ENCODE assay signal across 8 mouse cellular contexts in the genomic region with DNA sequence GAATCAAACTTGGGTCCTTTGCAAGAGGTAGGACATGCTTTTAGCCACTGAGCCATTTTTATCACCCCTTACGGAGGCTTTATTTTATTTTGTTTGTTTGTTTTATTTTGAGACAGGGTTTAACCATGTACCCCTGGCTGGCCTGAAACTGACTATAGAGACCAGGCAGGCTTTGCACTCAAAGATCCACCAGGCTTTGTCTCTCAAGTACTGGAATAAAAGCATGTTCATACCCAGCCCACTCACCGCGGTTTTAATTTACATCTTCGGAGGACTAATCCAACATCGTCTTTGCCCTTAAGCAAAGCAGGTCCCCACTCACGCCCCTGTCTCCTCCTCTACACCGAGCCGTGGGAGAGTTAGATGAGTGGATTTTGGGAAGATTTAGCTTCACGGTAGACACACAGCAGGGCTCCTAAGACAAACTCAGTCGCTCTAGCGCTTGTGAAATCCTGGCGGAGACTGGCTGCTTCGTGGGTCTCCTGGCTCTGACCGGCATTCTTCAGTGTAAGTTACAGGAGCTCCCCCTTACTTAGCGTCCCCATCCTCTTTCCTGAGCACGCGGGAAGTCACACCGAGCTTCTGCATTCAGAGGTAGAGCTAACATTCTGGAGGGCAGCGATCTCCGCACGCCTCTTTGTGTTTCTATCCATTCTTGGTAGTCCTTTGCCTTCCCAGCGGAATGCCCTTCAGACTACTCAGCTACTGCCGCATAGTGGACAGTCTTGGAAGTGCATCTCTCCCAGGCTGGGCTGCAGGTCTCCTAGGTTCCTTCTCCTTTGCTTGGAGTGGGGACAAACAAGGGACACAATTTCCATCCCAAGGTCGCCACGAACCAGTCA. TPM values are rescaled to one million over a fixed set of nuclear protein-coding genes. Genes with fewer than 3 reads are reported as not detected.
DNase-seq lines count a peak whose midpoint lies in the region; ATAC-seq and TF ChIP-seq lines count a peak whose summit lies in the region.

No protein-coding gene starts in this region.

- peak; percentile 69 to 87 for DNase-seq in heart, adult 2 months
- no peak for DNase-seq in heart, postnatal 25 days (ENCODE audit: low spot score)
- DNase-seq in gastrocnemius, postnatal 10 days: peak; percentile 85
- DNase-seq in midbrain, embryonic 14.5 days: peak; percentile 95
- peak in 1 of 2 experiments; percentile 60 for DNase-seq in spleen, adult 2 months (ENCODE audit: low read depth in 1 of 2, low spot score in 2 of 2)

- H3K36me3 ChIP-seq in heart, adult 2 months (ENCODE audit: control insufficient read depth, insufficient read depth, low read length): no peaks in the 10 kb centered on the region
- no peaks in the 10 kb centered on the region for H3K36me3 ChIP-seq in intestine, embryonic 15.5 days
- no peaks in the 10 kb centered on the region for H3K36me3 ChIP-seq in limb, embryonic 12.5 days
- no peaks in the 10 kb centered on the region for H3K36me3 ChIP-seq in midbrain, embryonic 14.5 days (ENCODE audit: control insufficient read depth, insufficient read depth, low read length)
- no peaks in the 10 kb centered on the region for H3K36me3 ChIP-seq in spleen, adult 2 months (ENCODE audit: control insufficient read depth, insufficient read depth, low read length)

- H3K4me2 ChIP-seq in intestine, embryonic 15.5 days (replicated peaks): peak overlapping the region; percentile 82
- H3K4me2 ChIP-seq in limb, embryonic 12.5 days: peak overlapping the region; percentile 65
- H3K4me2 ChIP-seq in midbrain, embryonic 14.5 days (ENCODE audit: low read length): peak overlapping the region; percentile 69

- no peaks in the 10 kb centered on the region for H3K9me3 ChIP-seq in intestine, embryonic 15.5 days
- H3K9me3 ChIP-seq in limb, embryonic 12.5 days: no peaks in the 10 kb centered on the region
- H3K9me3 ChIP-seq in midbrain, embryonic 14.5 days (ENCODE audit: control insufficient read depth, low read length): no peaks in the 10 kb centered on the region

- H3K4me1 ChIP-seq in heart, adult 2 months (ENCODE audit: control insufficient read depth, insufficient read depth, low read length): peaks cover 1% of the 10 kb centered on the region
- H3K4me1 ChIP-seq in intestine, embryonic 15.5 days (replicated peaks): peaks cover 4% of the 10 kb centered on the region
- H3K4me1 ChIP-seq in limb, embryonic 12.5 days (replicated peaks): peaks cover 24% of the 10 kb centered on the region
- H3K4me1 ChIP-seq in midbrain, embryonic 14.5 days (ENCODE audit: control insufficient read depth, insufficient read depth, low read length): peaks cover 16% of the 10 kb centered on the region; the same call in 1 of the 2 replicates
- H3K4me1 ChIP-seq in spleen, adult 2 months (ENCODE audit: control insufficient read depth, insufficient read depth, insufficient read length): no peaks in the 10 kb centered on the region

- 6% methylated on average over 25 of the region's 25 CpGs for WGBS in heart, adult 2 months
- WGBS in intestine, embryonic 15.5 days: 2% methylated on average over 25 of the region's 25 CpGs
- WGBS in limb, embryonic 12.5 days: 5% methylated on average over 25 of the region's 25 CpGs
- 3% methylated on average over 25 of the region's 25 CpGs for WGBS in midbrain, embryonic 14.5 days
- 9% methylated on average over 25 of the region's 25 CpGs for WGBS in spleen, adult 2 months

- peak; percentile 76; the same call in 1 of the 2 replicates for TF ChIP-seq EP300 in heart, adult 2 months (IDR thresholded peaks at IDR 0.05; ENCODE audit: insufficient read depth, low read depth, low read length)

- H3K4me3 ChIP-seq in heart, adult 2 months: peak overlapping the region; percentile 42
- peak overlapping the region; percentile 46 for H3K4me3 ChIP-seq in intestine, embryonic 15.5 days (replicated peaks)
- H3K4me3 ChIP-seq in limb, embryonic 12.5 days (replicated peaks): peak overlapping the region; percentile 50
- H3K4me3 ChIP-seq in midbrain, embryonic 14.5 days (replicated peaks; ENCODE audit: low read depth, low read length): peak overlapping the region; percentile 50
- H3K4me3 ChIP-seq in spleen, adult 2 months (ENCODE audit: extremely low read depth, insufficient read depth, insufficient read length): peak overlapping the region; percentile 36; the same call in 1 of the 2 replicates

- intact Hi-C loops in heart, adult 2 months (cut with DNase I): no loop called here
- intact Hi-C loops in heart, postnatal 25 days (cut with DNase I): loop anchor here (5.0 kb wide), 1 partner anchor 147 kb away; no protein-coding TSS in a partner anchor

- ATAC-seq in common myeloid progenitor, adult 5-6 weeks (replicated peaks; ENCODE audit: low read depth, poor library complexity, severe bottlenecking): peak; percentile 85
- ATAC-seq in intestine, embryonic 15.5 days: peak; percentile 48
- no peak for ATAC-seq in limb, embryonic 12.5 days (ENCODE audit: insufficient number of reproducible peaks, insufficient read depth, low FRiP score, low TSS enrichment, low read depth)
- ATAC-seq in midbrain, embryonic 14.5 days (ENCODE audit: low FRiP score, low TSS enrichment): peak; percentile 77

- H3K27ac ChIP-seq in heart, adult 2 months: peak overlapping the region; percentile 36; the same call in 1 of the 2 replicates
- peak overlapping the region; percentile 72 for H3K27ac ChIP-seq in intestine, embryonic 15.5 days
- peak overlapping the region; percentile 89 for H3K27ac ChIP-seq in limb, embryonic 12.5 days
- peak overlapping the region; percentile 87 for H3K27ac ChIP-seq in midbrain, embryonic 14.5 days (replicated peaks; ENCODE audit: low read depth, low read length)
- no peak overlapping the region for H3K27ac ChIP-seq in spleen, adult 2 months (ENCODE audit: insufficient read depth, low read length)

- TF ChIP-seq POLR2A in heart, adult 2 months (IDR thresholded peaks at IDR 0.05; ENCODE audit: insufficient read depth, low read depth, low read length): no peak
- TF ChIP-seq POLR2A in spleen, adult 2 months (IDR thresholded peaks at IDR 0.05; ENCODE audit: low read depth, low read length): no peak

- no peaks in the 10 kb centered on the region; the same call in 1 of the 2 replicates for H3K27me3 ChIP-seq in heart, adult 2 months (ENCODE audit: control insufficient read depth, insufficient read depth, low read length)
- no peaks in the 10 kb centered on the region for H3K27me3 ChIP-seq in intestine, embryonic 15.5 days (replicated peaks)
- no peaks in the 10 kb centered on the region for H3K27me3 ChIP-seq in limb, embryonic 12.5 days
- no peaks in the 10 kb centered on the region for H3K27me3 ChIP-seq in midbrain, embryonic 14.5 days (ENCODE audit: control insufficient read depth, insufficient read depth, low read length)
- H3K27me3 ChIP-seq in spleen, adult 2 months (ENCODE audit: control insufficient read depth, insufficient read depth, low read length): no peaks in the 10 kb centered on the region

- peak; percentile 99 for TF ChIP-seq CTCF in heart, adult 2 months (IDR thresholded peaks at IDR 0.05)
- TF ChIP-seq CTCF in spleen, adult 2 months (IDR thresholded peaks at IDR 0.05; ENCODE audit: extremely low read depth, insufficient read depth, insufficient read length, insufficient replicate concordance): peak; percentile 69; the same call in 1 of the 2 replicates

- no peaks in the 10 kb centered on the region for H3K79me2 ChIP-seq in heart, adult 2 months (replicated peaks; ENCODE audit: control insufficient read depth, insufficient read depth, low read length)

- H3K9ac ChIP-seq in heart, adult 2 months (ENCODE audit: low read depth, low read length): peak overlapping the region; percentile 44
- H3K9ac ChIP-seq in intestine, embryonic 15.5 days: peak overlapping the region; percentile 65
- peak overlapping the region; percentile 74 for H3K9ac ChIP-seq in limb, embryonic 12.5 days (replicated peaks)
- peak overlapping the region; percentile 64 for H3K9ac ChIP-seq in midbrain, embryonic 14.5 days (replicated peaks; ENCODE audit: low read length)

RNA-seq across cellular contexts. Expression of a gene that starts 9.7 kb away (rescaled TPM):
- total RNA-seq in heart, adult 2 months (2021): under 1 TPM in 1 of 2 experiments, not detected in 1; 0.66 TPM
- 0.88 TPM in 1 of 2 replicates, not detected in the other for polyA plus RNA-seq in heart, adult 2 months (2012; rRNA removed)
- under 1 TPM; 0.55 to 0.75 TPM for total RNA-seq in heart, postnatal 25 days (2021)
- total RNA-seq in common myeloid progenitor, adult 5-6 weeks (2017): not detected in 2 replicates
- not detected for total RNA-seq in gastrocnemius, postnatal 10 days (2021)
- polyA plus RNA-seq in intestine, embryonic 15.5 days (2015; fragmentation: Nextera tagmentation; extraction: Ambion mirVana): 0.52 TPM in 1 of 2 replicates, not detected in the other
- polyA plus RNA-seq in limb, embryonic 12.5 days (2016; fragmentation: Nextera tagmentation; extraction: Ambion mirVana): not detected in 2 replicates
- polyA plus RNA-seq in midbrain, embryonic 14.5 days (2014; fragmentation: Nextera tagmentation; extraction: Ambion mirVana): 0.47 TPM in 1 of 2 replicates, not detected in the other
- not detected in 2 replicates for polyA plus RNA-seq in spleen, adult 2 months (2012; rRNA removed)

RNA-seq across cellular contexts. Expression of a gene that starts 37.2 kb away (rescaled TPM):
- 10 to 100 TPM; 81.8 to 90.1 TPM for total RNA-seq in heart, adult 2 months (2021)
- polyA plus RNA-seq in heart, adult 2 months (2012; rRNA removed): 122 and 154 TPM in 2 replicates
- 10 to 100 TPM; 83.5 to 86.1 TPM for total RNA-seq in heart, postnatal 25 days (2021)
- total RNA-seq in common myeloid progenitor, adult 5-6 weeks (2017): 5.2 and 7.0 TPM in 2 replicates
- 10 to 100 TPM; 55.0 to 58.2 TPM for total RNA-seq in gastrocnemius, postnatal 10 days (2021)
- 33.5 and 34.2 TPM in 2 replicates for polyA plus RNA-seq in intestine, embryonic 15.5 days (2015; fragmentation: Nextera tagmentation; extraction: Ambion mirVana)
- 34.1 and 35.8 TPM in 2 replicates for polyA plus RNA-seq in limb, embryonic 12.5 days (2016; fragmentation: Nextera tagmentation; extraction: Ambion mirVana)
- 123 and 130 TPM in 2 replicates for polyA plus RNA-seq in midbrain, embryonic 14.5 days (2014; fragmentation: Nextera tagmentation; extraction: Ambion mirVana)
- 27.4 and 30.3 TPM in 2 replicates for polyA plus RNA-seq in spleen, adult 2 months (2012; rRNA removed)

RNA-seq across cellular contexts. Expression of a gene that starts 37.8 kb away (rescaled TPM):
- total RNA-seq in heart, adult 2 months (2021): 100 to 1,000 TPM; 149 to 161 TPM
- 133 and 170 TPM in 2 replicates for polyA plus RNA-seq in heart, adult 2 months (2012; rRNA removed)
- 100 to 1,000 TPM; 132 to 139 TPM for total RNA-seq in heart, postnatal 25 days (2021)
- 11.0 and 14.4 TPM in 2 replicates for total RNA-seq in common myeloid progenitor, adult 5-6 weeks (2017)
- total RNA-seq in gastrocnemius, postnatal 10 days (2021): 10 to 100 TPM; 82.3 to 83.5 TPM
- 147 TPM in 2 replicates for polyA plus RNA-seq in intestine, embryonic 15.5 days (2015; fragmentation: Nextera tagmentation; extraction: Ambion mirVana)
- polyA plus RNA-seq in limb, embryonic 12.5 days (2016; fragmentation: Nextera tagmentation; extraction: Ambion mirVana): 143 and 153 TPM in 2 replicates
- polyA plus RNA-seq in midbrain, embryonic 14.5 days (2014; fragmentation: Nextera tagmentation; extraction: Ambion mirVana): 110 and 139 TPM in 2 replicates
- polyA plus RNA-seq in spleen, adult 2 months (2012; rRNA removed): 54.1 and 81.9 TPM in 2 replicates
